Mouse (Mus musculus): ENCODE data around the gene Nlrc5. TPM values are rescaled to one million over a fixed set of nuclear protein-coding genes. Genes with fewer than 3 reads are reported as not detected.
A peak's percentile ranks its signal among the peaks of the same experiment; 100 is the strongest.

Gene Nlrc5
- polyA plus RNA-seq, 1 experiment, result 56.8 TPM

GRCm38 (mm10) chr8:94540025-94540424, 105.9 kb downstream of the Nlrc5 start:
- TF ChIP-seq CTCF (IDR thresholded peaks at IDR 0.05; ENCODE audit: borderline replicate concordance, control insufficient read depth, extremely low read depth, insufficient read depth, low read length, poor library complexity) (no peak), POLR2A (IDR thresholded peaks at IDR 0.05; ENCODE audit: control insufficient read depth, extremely low read depth, insufficient read depth, low read length, poor library complexity) (no peak)
- H3K4me1 ChIP-seq (replicated peaks; ENCODE audit: control insufficient read depth, insufficient read depth, low read length), result peaks cover 7% of the 10 kb centered on the region
- no peak overlapping the region for H3K27ac ChIP-seq (ENCODE audit: control insufficient read depth, insufficient read depth, low read length)
- 94% methylated on average over 2 of the region's 2 CpGs for WGBS
- no peak overlapping the region for H3K4me3 ChIP-seq (ENCODE audit: control insufficient read depth, insufficient read depth, low read length)
- DNase-seq, result no peak
- H3K27me3 ChIP-seq (ENCODE audit: control insufficient read depth, insufficient read depth, low read length), result no peaks in the 10 kb centered on the region
- H3K36me3 ChIP-seq (ENCODE audit: control insufficient read depth, insufficient read depth, low read length), result no peaks in the 10 kb centered on the region

- WGBS, result 12% methylated on average over 18 of the region's 18 CpGs
- Histone ChIP-seq H3K36me3 (ENCODE audit: control insufficient read depth, insufficient read depth, low read length) (no peaks in the 10 kb centered on the region), H3K4me1 (replicated peaks; ENCODE audit: control insufficient read depth, insufficient read depth, low read length) (peaks cover 7% of the 10 kb centered on the region), H3K4me3 (ENCODE audit: control insufficient read depth, insufficient read depth, low read length) (no peak overlapping the region), H3K27me3 (ENCODE audit: control insufficient read depth, insufficient read depth, low read length) (no peaks in the 10 kb centered on the region), H3K27ac (ENCODE audit: control insufficient read depth, insufficient read depth, low read length) (no peak overlapping the region)
- DNase-seq, result no peak
- no peak for TF ChIP-seq CTCF (IDR thresholded peaks at IDR 0.05; ENCODE audit: borderline replicate concordance, control insufficient read depth, extremely low read depth, insufficient read depth, low read length, poor library complexity)
- no peak for TF ChIP-seq POLR2A (IDR thresholded peaks at IDR 0.05; ENCODE audit: control insufficient read depth, extremely low read depth, insufficient read depth, low read length, poor library complexity)
Measured at GRCm38 (mm10) chr8:94540889-94541795, 107.0 kb downstream of the Nlrc5 start.

- Histone ChIP-seq H3K27me3 (ENCODE audit: control insufficient read depth, insufficient read depth, low read length) (no peaks in the 10 kb centered on the region), H3K27ac (ENCODE audit: control insufficient read depth, insufficient read depth, low read length) (no peak overlapping the region), H3K36me3 (ENCODE audit: control insufficient read depth, insufficient read depth, low read length) (no peaks in the 10 kb centered on the region), H3K4me3 (ENCODE audit: control insufficient read depth, insufficient read depth, low read length) (no peak overlapping the region), H3K4me1 (replicated peaks; ENCODE audit: control insufficient read depth, insufficient read depth, low read length) (peaks cover 7% of the 10 kb centered on the region)
- TF ChIP-seq POLR2A (IDR thresholded peaks at IDR 0.05; ENCODE audit: control insufficient read depth, extremely low read depth, insufficient read depth, low read length, poor library complexity), result no peak
- no peak for TF ChIP-seq CTCF (IDR thresholded peaks at IDR 0.05; ENCODE audit: borderline replicate concordance, control insufficient read depth, extremely low read depth, insufficient read depth, low read length, poor library complexity)
- WGBS, result 89% methylated on average over 8 of the region's 8 CpGs
- no peak for DNase-seq
Measured at GRCm38 (mm10) chr8:94543981-94544380, 109.8 kb downstream of the Nlrc5 start.

- Histone ChIP-seq H3K27ac (ENCODE audit: control insufficient read depth, insufficient read depth, low read length) (peak overlapping the region; percentile 50; the same call in 1 of the 2 replicates), H3K36me3 (ENCODE audit: control insufficient read depth, insufficient read depth, low read length) (no peaks in the 10 kb centered on the region), H3K27me3 (ENCODE audit: control insufficient read depth, insufficient read depth, low read length) (no peaks in the 10 kb centered on the region), H3K4me3 (ENCODE audit: control insufficient read depth, insufficient read depth, low read length) (no peak overlapping the region), H3K4me1 (replicated peaks; ENCODE audit: control insufficient read depth, insufficient read depth, low read length) (peaks cover 7% of the 10 kb centered on the region)
- DNase-seq, result no peak
- TF ChIP-seq POLR2A (IDR thresholded peaks at IDR 0.05; ENCODE audit: control insufficient read depth, extremely low read depth, insufficient read depth, low read length, poor library complexity), result no peak
- no peak for TF ChIP-seq CTCF (IDR thresholded peaks at IDR 0.05; ENCODE audit: borderline replicate concordance, control insufficient read depth, extremely low read depth, insufficient read depth, low read length, poor library complexity)
- 63% methylated on average over 5 of the region's 5 CpGs for WGBS
Measured at GRCm38 (mm10) chr8:94549041-94549440, 114.9 kb downstream of the Nlrc5 start.

- H3K27ac ChIP-seq (ENCODE audit: control insufficient read depth, insufficient read depth, low read length), result peak overlapping the region; percentile 50; the same call in 1 of the 2 replicates
- 28% methylated on average over 5 of the region's 5 CpGs for WGBS
Measured at GRCm38 (mm10) chr8:94549482-94549881, 115.3 kb downstream of the Nlrc5 start.

GRCm38 (mm10) chr8:94549998-94550397, 115.8 kb downstream of the Nlrc5 start:
- no peak overlapping the region for H3K4me3 ChIP-seq (ENCODE audit: control insufficient read depth, insufficient read depth, low read length)
- H3K36me3 ChIP-seq (ENCODE audit: control insufficient read depth, insufficient read depth, low read length), result no peaks in the 10 kb centered on the region
- no peak for DNase-seq
- peaks cover 7% of the 10 kb centered on the region for H3K4me1 ChIP-seq (replicated peaks; ENCODE audit: control insufficient read depth, insufficient read depth, low read length)
- 91% methylated on average over 5 of the region's 5 CpGs for WGBS
- no peak overlapping the region for H3K27ac ChIP-seq (ENCODE audit: control insufficient read depth, insufficient read depth, low read length)
- H3K27me3 ChIP-seq (ENCODE audit: control insufficient read depth, insufficient read depth, low read length), result no peaks in the 10 kb centered on the region
- no peak for TF ChIP-seq CTCF (IDR thresholded peaks at IDR 0.05; ENCODE audit: borderline replicate concordance, control insufficient read depth, extremely low read depth, insufficient read depth, low read length, poor library complexity)
- TF ChIP-seq POLR2A (IDR thresholded peaks at IDR 0.05; ENCODE audit: control insufficient read depth, extremely low read depth, insufficient read depth, low read length, poor library complexity), result no peak

More at GRCm38 (mm10) chr8:94549482-94549881, 115.3 kb downstream of the Nlrc5 start:
- no peak for TF ChIP-seq CTCF (IDR thresholded peaks at IDR 0.05; ENCODE audit: borderline replicate concordance, control insufficient read depth, extremely low read depth, insufficient read depth, low read length, poor library complexity)
- TF ChIP-seq POLR2A (IDR thresholded peaks at IDR 0.05; ENCODE audit: control insufficient read depth, extremely low read depth, insufficient read depth, low read length, poor library complexity), result no peak
- no peak overlapping the region for H3K4me3 ChIP-seq (ENCODE audit: control insufficient read depth, insufficient read depth, low read length)
- no peaks in the 10 kb centered on the region for H3K36me3 ChIP-seq (ENCODE audit: control insufficient read depth, insufficient read depth, low read length)
- no peak for DNase-seq
- peaks cover 7% of the 10 kb centered on the region for H3K4me1 ChIP-seq (replicated peaks; ENCODE audit: control insufficient read depth, insufficient read depth, low read length)
- no peaks in the 10 kb centered on the region for H3K27me3 ChIP-seq (ENCODE audit: control insufficient read depth, insufficient read depth, low read length)

All from thymus, adult 2 months (tissue).